Mouse (Mus musculus) embryonic fibroblast, embryonic 13.5 days (primary cell): Measurements from ENCODE around the gene Cers5.

Experiments
- CTCF ChIP-seq: IDR thresholded peaks from 2 replicates; pipeline ENCODE4 v1.5.1; 2011; ENCODE audit warnings: mild to moderate bottlenecking, control low read depth, low read length, moderate library complexity, borderline replicate concordance; ENCODE audit not compliant: insufficient read depth
- POLR2A ChIP-seq: IDR thresholded peaks from 2 replicates; pipeline ENCODE4 v1.6.1; 2011; ENCODE audit warnings: low read depth, mild to moderate bottlenecking, control low read depth, low read length, moderate library complexity

GRCm38 (mm10) chr15:99796066-99796465 is 23.4 kb upstream of the Cers5 start:
- TF ChIP-seq POLR2A (no peak), CTCF (no peak)
